Mouse (Mus musculus) brain, adult 2 months (tissue): ENCODE measurements around the gene Zbtb44.

Experiments used
- DNase-seq: peaks from one replicate; pipeline ENCODE4 v3.0.0; 2011; ENCODE audit warnings: low read depth, low spot score

Zbtb44 gene

DNA sequence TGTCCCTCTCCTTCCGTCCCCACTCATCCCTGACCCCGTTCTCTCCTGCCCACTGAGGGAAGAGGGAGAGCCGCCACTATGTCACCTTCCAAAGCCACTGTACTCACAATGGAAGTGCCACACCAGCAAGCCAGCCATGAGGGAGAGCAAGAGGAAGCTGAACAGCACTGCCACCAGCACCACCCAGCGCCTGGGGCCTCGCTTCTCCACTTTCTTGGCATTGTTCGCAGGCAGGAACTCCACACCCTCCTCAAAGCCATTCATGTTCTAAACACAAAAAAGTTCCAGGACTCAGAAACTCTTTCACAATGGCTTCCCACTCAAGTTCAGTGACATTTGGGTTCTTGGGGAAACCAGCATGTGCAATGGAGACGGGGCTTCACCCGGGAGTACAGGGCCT lies 78.0 kb downstream of the Zbtb44 start:
- no peak for DNase-seq

DNA sequence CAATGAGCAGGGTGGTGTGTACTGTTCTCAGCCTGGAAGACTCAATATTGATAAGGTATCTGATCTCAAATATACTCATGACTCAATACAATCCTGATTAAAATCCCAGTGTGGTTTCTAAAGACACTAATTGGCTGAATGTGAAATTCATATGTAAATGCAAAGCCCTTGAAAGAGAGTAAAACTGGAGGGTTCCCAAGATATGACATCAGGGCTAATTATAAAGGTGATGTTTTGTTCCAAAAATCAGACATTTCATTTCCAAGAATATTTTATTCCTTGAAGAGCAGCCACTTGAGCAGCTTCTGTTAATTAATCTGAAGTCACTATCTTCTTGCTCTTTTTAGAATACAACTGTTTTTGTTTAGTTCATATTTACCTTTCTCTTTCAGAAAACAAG lies 85.1 kb downstream of the Zbtb44 start:
- DNase-seq, result peak; percentile 41

DNA sequence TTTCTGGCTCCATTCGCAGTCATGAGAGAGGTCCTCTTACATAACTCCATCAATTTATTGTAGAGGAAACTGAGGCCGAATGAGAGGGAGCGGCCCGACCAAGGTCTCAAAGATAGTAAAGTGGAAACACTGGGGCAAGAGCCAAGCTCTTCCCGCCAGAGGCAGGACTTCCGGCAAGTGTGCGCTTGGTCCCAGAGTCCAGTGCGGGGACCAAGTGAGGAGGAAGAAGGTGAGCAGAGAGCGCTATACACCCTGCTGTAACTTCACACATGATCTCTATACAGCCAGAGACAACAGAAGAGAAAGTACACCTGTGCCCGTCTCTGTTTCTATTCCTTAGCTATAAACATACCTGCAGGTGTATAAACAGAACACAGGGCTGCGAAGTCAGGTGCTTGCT lies 86.6 kb downstream of the Zbtb44 start:
- DNase-seq, result no peak

DNA sequence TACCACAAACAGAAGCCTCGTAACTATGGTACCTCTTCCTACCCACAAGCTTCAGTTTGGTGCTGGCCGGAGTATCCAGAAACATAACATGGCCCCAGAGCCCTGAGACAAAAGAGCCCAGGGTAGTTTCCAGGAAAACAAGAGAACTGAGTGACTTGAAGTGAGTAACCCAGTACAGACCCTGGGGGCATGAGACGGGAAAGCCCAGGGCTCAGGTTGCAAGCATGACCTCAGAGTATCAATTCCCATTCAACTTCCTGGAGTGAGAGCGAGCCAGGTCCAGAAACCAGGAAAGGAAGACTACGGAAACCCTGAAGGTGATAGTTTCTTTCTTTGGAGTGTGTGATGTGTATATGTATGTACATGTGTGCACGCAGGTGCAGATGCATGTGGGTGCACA lies 87.0 kb downstream of the Zbtb44 start:
- no peak for DNase-seq

DNA sequence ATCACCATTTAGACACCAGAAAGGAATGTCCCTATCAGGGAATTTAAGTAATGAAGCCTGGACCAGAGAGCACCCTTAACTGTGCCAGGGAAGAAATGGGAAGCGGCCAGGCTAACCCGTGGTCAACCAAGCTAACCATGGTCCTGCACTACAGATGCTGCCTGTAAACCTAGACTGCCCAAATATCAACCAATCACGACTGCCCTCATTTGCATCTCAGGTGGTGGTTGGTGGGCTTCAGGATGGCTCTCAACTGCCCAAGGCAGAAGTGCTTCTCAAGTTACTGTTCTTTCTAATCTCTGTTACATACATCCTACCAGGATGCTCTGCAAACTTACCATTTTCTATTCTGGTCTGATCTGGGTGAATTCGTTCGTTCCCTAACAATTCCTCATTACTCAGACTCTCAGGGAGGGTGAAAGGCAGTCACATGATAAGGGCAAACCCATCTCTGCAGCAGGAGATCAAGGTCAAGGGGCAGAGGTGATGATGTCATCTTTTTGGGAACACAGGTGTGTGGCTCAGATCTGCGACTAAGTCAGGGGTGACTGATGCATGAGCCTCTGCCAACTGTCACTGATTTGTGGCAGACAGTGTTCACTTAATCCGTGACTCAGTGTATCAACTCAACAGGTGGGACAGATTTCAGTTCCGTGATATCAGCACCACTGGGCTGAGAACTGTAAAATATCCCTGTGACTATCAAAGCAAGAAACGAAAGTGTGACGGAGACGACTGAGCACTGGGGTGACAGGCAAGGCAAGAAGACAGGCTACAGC lies 88.3 kb downstream of the Zbtb44 start:
- no peak for DNase-seq

DNA sequence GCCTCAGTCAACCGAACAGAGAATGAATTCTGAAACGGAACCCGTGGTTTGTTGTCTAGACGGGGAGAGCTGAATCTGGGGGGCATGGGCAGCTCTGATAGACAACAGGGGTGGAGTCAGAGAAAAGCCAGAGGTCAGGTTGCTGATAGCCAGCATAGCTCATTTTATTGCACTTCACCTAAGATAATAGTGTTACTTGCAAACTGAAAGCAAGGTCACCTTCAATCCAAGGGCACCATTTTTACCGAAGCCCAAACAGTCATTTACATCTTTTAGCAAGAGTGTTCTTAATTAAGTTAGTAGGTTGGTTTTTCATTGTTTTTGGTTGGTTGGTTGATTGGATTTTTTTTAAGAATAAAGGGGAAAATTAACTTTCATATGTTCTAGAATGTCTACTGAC lies 89.0 kb downstream of the Zbtb44 start:
- no peak for DNase-seq

DNA sequence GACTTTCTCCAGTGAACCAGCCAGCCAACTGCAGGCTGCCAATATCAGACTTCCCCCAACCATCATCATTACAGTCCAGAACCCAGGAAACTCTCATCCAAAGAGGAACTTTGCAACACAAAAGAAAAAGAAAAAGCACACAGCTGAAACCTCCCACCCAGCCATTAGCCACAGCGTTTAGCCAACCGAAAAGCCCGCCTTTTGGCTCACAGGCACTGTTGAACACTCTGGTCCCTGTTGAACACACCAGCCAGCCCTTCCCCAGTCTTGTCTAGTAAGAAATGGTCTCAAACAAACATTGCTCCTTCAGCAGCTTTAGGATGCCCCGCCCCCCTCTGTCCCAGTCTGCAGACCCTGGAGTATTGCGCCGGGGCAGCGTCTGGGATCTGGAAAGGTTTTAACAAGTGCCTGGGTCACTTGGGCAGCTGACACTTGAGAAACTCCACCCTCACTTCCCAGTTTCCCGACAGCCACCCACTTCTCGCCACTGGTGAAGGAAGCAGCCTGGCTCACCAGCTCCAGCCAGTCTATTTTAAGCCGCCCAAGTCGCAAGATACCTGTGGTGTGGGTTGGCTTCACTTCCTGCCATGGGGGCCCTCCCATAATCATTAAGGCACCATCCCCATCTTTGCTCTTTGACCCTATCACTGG lies 89.6 kb downstream of the Zbtb44 start:
- no peak for DNase-seq

DNA sequence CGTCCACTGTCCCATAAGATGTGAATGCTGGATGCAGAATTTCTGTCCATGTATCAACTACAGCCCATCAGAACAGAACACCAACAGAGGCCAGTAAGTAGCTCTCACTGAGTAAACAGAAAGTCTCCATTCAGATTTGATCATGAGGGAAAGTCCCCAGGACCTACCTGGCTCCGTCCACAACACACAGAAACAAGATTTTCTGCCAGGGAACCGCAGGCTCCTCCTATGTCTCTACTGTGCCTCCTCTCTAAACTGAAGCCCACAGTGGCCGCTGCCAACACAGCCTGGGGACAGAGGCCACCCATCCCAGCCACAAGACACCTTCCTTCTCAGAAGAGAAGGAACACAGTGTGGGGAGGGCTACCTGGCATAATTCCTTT lies 90.1 kb downstream of the Zbtb44 start:
- DNase-seq, result no peak

DNA sequence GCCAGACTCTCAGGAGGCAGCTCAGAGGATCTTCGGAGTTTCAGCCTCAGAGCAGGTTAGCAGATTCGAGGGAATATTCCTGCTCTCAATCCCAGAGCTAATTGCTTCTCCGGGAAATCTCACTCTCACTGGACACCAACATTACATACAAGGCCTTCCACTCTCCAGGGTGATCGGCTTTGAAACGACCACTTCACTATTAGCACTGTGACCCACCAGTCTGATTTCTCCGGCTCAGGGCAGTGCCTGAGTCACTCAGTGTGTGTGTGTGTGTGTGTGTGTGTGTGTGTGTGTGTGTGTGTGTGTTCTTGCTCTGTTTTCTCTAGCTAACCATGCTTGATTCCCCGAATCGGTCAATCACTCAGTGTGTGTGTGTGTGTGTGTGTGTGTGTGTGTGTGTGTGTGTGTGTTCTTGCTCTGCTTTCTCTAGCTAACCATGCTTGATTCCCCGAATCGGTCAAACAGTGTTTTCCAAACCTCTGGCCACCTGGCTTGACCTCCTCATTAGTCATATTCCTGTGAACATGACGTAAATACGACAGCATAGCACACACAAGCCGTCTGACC lies 92.1 kb downstream of the Zbtb44 start:
- no peak for DNase-seq
